Mouse (Mus musculus) adrenal gland, adult (tissue): ENCODE measurements around the gene Rdh8.
A peak's percentile ranks its signal among the peaks of the same experiment; 100 is the strongest.

Experiments
- DNase-seq, 2 experiments: peaks; one replicate each; pipeline ENCODE4 v3.0.0; 2022 to 2023; ENCODE audit warnings: low spot score in 1 of 2; ENCODE audit not compliant: inconsistent age in 2 of 2

Gene Rdh8

GRCm38 (mm10) chr9:20818236-20818635, at the start of gene Rdh8:
TSS of gene Rdh8 (plus strand) at chr9:20818503.
- peak; percentile 30 to 62 for DNase-seq

- DNase-seq, result peak; percentile 45 to 87
Measured at GRCm38 (mm10) chr9:20781286-20781685, 37.0 kb upstream of the Rdh8 start.

- no peak for DNase-seq
Measured at GRCm38 (mm10) chr9:20785055-20785454, 33.2 kb upstream of the Rdh8 start.

GRCm38 (mm10) chr9:20787992-20788391, 30.3 kb upstream of the Rdh8 start:
- no peak for DNase-seq

- DNase-seq, result no peak
Measured at GRCm38 (mm10) chr9:20789651-20790050, 28.7 kb upstream of the Rdh8 start.

- DNase-seq, result no peak
Measured at GRCm38 (mm10) chr9:20790345-20790744, 28.0 kb upstream of the Rdh8 start.

GRCm38 (mm10) chr9:20794108-20794806, 24.0 kb upstream of the Rdh8 start:
- DNase-seq, result peak; percentile 43 to 52

- peak; percentile 84 to 96 for DNase-seq
Measured at GRCm38 (mm10) chr9:20804266-20805158, 13.8 kb upstream of the Rdh8 start.

- peak; percentile 84 to 89 for DNase-seq
Measured at GRCm38 (mm10) chr9:20805159-20805495, 13.2 kb upstream of the Rdh8 start.

GRCm38 (mm10) chr9:20805706-20806105, 12.6 kb upstream of the Rdh8 start:
- peak; percentile 56 to 82 for DNase-seq

GRCm38 (mm10) chr9:20810271-20810670, 8.0 kb upstream of the Rdh8 start:
- peak in 1 of 2 experiments; percentile 71 for DNase-seq

- no peak for DNase-seq
Measured at GRCm38 (mm10) chr9:20810773-20811172, 7.5 kb upstream of the Rdh8 start.

GRCm38 (mm10) chr9:20812537-20813271, 5.6 kb upstream of the Rdh8 start:
- DNase-seq, result peak; percentile 89 to 93

- peak; percentile 85 to 92 for DNase-seq
Measured at GRCm38 (mm10) chr9:20814521-20815272, 3.6 kb upstream of the Rdh8 start, which contains the start of gene Col5a3. TSS of gene Col5a3 (minus strand) at chr9:20815067.

GRCm38 (mm10) chr9:20820001-20820400, 1.7 kb downstream of the Rdh8 start:
- no peak for DNase-seq

- no peak for DNase-seq
Measured at GRCm38 (mm10) chr9:20822821-20823220, 4.5 kb downstream of the Rdh8 start.

- no peak for DNase-seq
Measured at GRCm38 (mm10) chr9:20825781-20826180, 7.5 kb downstream of the Rdh8 start.

- DNase-seq, result no peak
Measured at GRCm38 (mm10) chr9:20828127-20828526, 9.8 kb downstream of the Rdh8 start.

GRCm38 (mm10) chr9:20830901-20831643, 12.8 kb downstream of the Rdh8 start:
- DNase-seq, result peak; percentile 93 to 97

- DNase-seq, result no peak
Measured at GRCm38 (mm10) chr9:20834881-20835280, 16.6 kb downstream of the Rdh8 start.
